Mouse (Mus musculus): ENCODE data around the gene Cd3d.

Gene Cd3d

DNA sequence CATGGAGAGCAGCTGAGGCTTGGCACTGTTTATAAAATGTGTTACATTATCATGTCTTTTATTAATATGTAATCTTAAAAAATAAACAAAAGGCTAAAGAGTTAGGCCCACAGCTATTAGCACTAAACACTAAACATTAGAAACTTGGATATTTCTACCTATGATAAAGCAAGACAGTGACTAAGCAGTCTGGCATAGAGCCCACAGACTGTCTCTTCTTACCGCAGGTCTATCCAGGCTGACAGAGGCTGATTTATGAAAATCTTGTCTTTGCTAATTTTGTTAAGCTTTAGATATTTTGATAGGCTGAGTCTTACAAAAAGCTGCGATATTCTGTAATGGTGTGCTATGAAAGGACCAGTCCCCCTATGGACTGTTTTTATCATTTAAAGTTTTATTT lies 11.7 kb downstream of the Cd3d start:
- in situ Hi-C loops (cut with MboI, MseI) = no loop called here

DNA sequence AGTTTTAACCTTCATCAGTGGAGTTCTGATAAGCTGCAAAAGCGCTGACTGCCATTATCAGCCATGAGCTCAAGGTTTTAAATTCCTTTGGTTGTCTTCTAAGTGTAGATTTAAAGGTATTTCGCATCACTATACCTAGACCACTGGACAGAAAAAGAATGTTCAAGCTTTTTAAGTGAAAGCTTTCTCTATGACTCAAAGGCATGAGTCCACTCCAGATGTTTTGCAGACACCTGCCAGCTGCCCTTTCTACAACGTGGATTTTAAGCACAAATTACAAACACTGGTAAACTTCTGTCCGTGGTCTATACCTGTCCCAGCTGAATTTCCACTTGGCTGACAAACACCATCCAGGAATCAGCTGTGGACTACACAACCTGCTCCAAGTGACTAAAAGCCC lies 13.4 kb downstream of the Cd3d start:
- in situ Hi-C loops (cut with MboI, MseI) = no loop called here

DNA sequence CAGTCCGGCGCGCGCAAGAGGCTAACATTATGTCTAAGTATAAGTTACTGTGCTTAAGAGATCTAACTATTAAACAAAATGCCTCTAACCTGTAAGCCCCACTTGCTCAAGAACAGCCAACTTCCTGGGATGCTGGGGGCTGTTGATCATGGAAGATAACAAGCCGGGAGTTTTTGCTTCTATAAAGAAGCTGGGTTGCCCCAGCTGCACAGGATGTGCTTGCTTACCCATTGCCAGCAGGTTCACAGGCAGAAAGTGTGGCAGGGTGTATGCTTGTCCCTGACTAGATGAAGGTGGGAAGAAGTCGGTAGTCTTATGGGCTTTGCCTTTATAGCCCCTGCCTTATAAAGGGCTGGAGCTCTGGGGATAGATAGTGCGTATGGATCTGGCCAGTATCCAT lies 15.0 kb downstream of the Cd3d start:
- in situ Hi-C loops (cut with MboI, MseI) = no loop called here

DNA sequence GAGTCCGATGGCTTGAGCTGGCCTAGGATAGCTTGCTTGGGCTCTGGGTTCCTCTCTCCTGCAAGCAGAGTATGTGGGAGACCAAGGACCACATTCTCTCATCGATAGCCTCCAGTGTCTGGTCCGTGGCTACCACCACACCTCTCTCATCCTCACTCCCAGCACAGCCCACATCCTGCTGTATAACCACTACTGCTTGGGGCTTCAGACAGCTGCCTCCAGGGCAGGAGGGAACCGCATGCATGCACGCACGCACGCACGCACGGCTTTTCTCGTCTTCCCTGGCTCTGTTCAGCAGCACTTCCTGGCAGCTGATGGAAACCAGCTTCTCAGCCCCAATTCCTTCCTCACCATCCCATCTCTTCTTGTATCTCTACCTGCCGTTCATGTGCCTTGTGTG lies 16.6 kb downstream of the Cd3d start:
- in situ Hi-C loops (cut with MboI, MseI) = no loop called here

DNA sequence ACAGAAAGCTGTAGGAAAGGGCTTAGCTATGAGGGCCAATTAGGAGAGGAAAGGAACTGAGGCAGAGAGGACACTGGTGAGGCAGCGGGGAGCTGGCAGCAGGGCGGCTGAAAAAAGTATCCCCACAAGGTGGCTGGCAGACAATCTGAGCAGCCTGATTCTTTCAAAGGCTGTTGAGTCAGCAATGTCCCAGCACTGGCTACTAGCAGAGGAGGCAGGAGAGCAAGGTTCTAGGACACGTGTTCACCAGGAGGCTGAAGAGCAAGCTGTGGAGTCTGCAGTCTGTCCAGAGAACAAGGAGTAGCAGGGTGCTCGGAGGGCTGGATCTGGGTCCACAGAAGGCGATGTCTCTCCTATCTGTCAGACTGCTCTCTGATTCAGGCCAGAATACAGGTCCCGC lies 17.6 kb downstream of the Cd3d start:
- in situ Hi-C loops (cut with MboI, MseI) = no loop called here

DNA sequence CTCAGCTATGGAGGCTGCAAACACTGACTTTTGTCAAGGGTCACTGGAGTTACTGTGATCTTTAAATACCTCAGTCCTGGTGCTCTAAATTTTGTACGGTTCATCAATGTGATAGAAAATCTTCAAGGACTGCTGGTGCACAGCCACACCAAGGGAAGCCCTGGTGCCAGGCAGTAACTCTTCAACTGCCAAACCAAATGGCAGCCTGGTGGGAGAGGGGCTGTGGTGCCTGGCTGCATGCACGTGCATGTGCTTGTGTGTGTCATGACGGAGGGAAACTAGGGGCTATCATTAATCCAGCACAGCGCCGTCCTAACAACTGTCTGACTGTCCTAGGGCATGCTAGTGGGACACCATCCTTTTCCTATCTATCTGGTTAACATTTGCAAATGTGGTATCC lies 18.2 kb downstream of the Cd3d start:
- in situ Hi-C loops (cut with MboI, MseI) = no loop called here

DNA sequence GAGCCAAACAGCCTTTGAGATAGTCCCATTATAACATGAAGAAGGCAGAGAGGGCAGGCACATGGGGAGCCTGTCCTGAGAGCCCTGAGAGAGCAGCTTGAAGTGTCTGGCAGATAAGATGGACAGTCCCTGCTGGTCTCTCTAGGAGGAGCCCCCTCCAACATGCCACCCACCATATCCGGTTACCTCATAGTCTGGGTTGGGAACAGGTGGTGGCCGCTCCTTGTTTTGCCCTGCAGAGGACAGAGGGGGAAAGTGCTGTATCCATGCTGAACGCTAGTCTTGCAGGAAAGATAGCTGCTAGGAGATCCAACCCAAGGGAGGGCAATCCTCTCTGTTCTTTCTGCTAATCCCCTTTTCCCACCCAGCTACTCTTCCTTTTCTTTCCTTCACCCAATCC lies 18.7 kb downstream of the Cd3d start:
- in situ Hi-C loops (cut with MboI, MseI) = no loop called here

DNA sequence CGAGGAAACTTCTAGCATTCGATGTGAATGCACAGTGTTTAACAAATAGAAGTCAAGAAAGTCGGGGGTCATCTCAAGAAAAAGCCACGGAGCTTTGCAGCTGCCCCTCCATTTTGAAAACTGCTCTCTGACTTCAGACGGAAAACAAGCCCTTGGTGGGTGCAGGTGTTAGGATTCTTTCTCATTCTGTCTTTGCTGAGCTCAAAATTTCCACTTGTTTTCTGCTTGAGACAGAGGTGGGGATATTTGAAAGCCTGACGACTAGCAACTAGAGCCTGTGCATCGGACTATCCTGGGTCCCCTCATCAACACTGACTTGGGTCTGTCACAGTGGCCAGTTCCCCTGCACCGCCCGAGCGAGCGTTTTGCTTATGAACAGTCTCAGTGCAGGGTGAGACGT lies 25.8 kb downstream of the Cd3d start:
- in situ Hi-C loops (cut with MboI, MseI) = no loop called here

DNA sequence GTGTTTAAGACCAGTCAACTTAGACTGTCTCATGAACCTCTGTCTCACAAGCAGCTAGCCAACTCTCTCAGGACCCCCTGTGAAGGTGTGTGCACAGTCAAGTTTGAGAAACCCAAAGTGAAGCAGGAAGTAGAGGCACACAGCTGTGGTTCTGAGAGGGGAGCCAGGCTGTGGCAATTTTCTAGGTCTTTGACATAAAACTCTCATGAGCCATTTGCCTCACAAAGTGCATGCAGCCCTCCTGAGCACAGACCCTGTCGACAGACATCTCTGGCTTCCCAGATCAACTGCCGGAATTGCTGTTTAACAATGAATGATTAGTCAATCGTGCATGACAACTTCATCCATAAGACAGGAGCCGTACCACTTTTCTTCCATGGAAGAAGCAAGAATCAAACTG lies 26.8 kb downstream of the Cd3d start:
- in situ Hi-C loops (cut with MboI, MseI) = no loop called here

DNA sequence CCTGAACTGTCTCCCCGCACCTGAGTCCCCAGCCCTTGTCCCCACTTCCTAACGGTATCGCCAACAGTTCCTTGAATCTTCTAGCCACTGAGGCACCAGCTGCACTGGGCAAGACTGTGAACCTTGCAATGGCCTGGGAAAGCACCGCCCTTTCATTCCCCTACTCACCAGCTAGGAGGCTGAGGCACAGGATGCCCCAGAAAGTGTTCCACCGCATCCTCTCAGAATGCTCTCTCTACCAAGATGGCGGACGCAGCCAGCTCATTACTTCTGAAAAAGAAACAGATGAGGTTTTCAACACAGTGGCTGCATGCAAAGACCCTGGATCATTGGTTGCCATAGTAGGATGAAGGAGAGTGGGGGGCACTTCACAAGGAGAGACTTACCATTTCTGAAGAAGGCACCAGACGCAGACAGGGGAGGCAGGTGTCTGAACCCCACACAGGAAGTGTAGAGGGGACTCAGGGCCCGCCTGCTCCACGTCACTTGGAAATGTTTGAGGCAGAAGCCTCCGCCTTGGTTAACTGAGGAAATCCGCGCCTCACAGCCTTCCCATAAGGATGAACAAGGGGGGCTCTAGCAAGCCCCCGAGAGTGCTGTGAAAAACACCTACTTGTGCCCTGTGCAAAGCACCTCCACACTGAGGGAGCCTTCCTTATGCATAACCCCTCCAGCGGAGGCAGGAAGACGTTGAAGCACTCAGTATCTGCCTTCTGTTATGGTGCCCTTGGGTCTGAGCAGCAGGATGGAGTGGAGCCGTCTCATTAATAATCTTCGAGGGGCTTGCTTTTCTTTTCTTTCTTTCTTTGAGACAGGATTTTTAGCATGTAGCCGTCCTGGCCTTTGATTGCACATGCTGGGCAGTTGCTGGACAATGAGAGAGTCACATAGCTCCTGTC lies 27.8 kb downstream of the Cd3d start, which contains the start of gene Cd3e:
Gene Cd3e, minus strand, starts transcription at position 448 of the 899 bp plus-strand sequence.
- in situ Hi-C loops (cut with MboI, MseI) = loop anchor here (5.0 kb wide), 1 partner anchor 48 kb away; the partner anchor contains the start of gene Mpzl3

DNA sequence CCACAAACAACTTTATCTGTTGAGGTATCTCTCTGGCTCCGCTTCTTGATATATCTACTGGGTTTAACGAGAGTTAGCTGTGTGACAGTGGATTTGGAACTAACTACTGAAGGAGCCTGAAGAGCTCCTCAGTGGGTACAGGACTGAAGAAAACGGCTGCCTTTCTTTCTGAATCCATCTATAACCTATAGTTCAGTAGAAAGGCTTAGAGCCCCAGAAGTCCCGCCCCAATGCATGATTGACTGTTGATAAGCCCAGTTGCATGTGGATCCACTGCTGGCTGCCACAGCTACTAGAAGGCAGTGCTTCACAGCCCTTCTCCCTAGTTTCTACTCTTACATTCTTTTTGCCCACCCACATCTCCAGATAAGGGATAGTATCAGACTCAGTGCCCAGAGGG lies 28.9 kb downstream of the Cd3d start:
- in situ Hi-C loops (cut with MboI, MseI) = loop anchor here (5.0 kb wide), 1 partner anchor 47 kb away; the partner anchor contains the start of gene Mpzl3

DNA sequence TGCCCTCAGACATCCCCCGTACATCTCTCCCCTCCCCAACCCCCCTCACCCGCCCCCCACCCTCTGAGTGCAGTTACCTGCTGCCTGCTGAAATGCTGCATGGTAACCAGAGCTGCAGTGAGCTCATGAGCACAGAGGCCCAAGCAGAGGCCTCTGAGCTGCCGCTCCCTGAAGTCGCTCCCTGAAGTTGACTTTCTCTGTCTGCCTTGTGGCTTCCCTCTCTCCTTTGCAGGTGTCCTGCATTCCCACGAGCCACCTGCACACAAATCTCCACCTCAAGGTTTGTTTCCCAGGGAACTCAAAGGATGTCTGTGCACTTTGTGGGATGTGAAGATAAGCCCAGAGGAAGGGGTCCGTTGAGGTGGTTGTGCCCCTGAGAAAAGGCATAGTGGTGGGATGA lies 29.7 kb downstream of the Cd3d start:
- in situ Hi-C loops (cut with MboI, MseI) = loop anchor here (5.0 kb wide), 1 partner anchor 46 kb away; the partner anchor contains the start of gene Mpzl3

DNA sequence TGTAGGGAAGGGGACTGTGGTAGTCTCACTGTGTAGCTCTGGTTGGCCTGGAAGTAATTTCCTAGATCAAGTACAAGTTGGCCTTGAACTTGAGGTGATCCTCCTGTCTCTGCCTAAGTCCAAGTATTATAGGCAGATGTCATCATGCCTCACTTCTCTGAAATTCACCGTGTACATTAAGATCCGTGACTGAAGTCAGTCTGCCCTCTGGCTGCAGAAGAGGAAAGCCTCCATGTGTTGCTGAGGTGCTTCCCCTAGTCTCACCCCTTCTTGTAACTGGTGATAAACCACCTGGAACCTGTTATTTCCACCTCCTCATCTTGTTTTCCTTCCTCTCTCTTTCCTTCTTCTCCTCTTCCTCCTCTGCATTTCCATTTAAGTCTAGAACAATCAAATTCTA lies 33.3 kb downstream of the Cd3d start:
- in situ Hi-C loops (cut with MboI, MseI) = loop anchor here (5.0 kb wide), 1 partner anchor 42 kb away; the partner anchor contains the start of gene Mpzl3

DNA sequence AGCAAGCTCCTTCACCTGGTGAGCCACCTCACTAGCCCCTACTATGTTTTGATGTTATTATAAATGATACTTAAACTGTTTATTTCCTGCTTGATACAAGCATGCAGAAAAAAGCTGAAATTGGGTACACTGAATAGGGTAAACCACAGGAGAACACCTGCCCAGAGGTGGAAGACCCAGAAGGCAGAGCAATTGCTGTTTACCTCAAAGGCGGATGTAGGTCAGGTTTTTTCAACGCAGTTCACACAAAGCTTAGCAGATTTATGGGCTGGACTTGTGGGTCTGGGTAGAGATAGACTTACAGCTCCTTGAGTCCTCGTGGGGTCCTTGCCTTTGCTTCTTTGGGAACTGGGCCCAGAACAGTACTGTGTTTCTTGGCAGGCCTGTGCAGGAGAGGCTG lies 34.3 kb downstream of the Cd3d start:
- in situ Hi-C loops (cut with MboI, MseI) = no loop called here

DNA sequence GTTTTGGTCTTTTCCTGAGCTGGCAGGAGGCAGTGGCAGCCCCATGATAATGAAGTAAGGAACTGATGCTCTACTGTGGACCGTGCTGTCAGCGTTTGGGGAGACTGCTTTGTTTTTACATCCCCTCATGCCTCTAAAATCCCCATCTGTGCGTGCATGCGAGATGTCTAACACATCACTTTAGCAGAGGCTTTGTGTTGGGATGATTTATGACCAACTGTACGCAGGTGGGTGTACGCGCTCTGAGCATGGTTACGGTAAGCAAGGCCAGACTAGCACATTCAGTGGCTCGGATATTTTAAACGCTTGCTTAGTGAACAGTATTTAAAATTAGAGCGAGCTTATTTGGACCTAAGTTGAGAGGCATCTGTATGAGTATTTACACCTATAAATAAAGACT lies 36.4 kb downstream of the Cd3d start:
- in situ Hi-C loops (cut with MboI, MseI) = no loop called here

DNA sequence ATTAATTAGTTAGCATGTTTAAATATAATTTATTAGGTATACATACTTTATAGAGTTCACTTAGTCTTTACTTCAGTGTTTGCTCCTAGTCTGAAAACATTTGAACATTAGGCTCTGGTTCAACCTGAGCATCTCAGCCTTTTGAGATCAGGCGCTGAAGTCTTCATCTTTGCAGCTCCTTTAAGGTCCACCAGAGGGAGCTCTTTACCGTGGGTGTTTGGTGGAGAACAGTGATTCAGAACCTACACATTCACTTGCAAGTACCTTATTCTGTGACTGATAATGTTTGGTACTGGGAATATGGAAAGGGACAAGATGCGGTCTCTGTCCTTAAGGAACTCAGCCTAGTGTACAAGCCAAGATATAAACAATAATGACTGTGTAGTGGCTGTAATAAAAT lies 41.2 kb downstream of the Cd3d start:
- in situ Hi-C loops (cut with MboI, MseI) = loop anchor here (10.0 kb wide), 1 partner anchor 382 kb away; no protein-coding TSS in a partner anchor

DNA sequence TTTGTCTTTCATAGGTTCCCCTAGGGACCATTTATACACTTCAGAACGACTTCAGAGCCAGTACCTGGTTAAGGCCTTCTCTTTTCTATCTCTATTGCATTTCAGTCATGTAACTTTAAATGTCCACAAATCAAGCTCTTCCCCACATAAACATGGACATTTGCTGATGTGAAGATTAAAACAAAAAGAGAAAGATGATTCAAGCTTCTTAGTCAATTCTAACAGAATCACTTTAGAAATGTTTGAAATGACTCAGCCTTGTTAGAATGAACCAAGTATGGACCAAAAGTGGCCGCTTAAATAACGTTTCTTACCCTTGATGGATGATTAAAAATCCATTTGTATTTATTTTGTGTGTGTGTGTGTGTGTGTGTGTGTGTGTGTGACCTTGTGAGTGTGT lies 42.1 kb downstream of the Cd3d start:
- in situ Hi-C loops (cut with MboI, MseI) = loop anchor here (10.0 kb wide), 1 partner anchor 381 kb away; no protein-coding TSS in a partner anchor

DNA sequence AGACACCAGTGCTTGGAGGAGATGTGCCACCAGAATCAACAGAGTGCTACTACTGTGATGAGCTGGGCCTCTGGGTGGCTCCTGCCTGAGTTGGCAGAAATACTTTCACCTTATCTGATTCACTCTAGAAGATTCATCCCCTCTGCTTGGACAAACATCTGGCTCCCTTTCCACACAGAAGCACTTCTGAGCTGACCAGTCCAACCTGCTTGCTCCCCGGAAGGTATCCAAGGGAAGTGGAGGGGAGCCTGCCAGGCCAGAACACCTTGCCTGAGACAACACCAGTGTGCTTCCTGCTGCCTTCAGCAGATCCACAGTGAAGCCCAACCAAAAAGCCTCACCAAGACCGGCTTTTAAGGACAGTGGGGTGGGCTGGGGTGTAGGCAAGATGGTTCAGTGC lies 42.6 kb downstream of the Cd3d start:
- in situ Hi-C loops (cut with MboI, MseI) = loop anchor here (10.0 kb wide), 1 partner anchor 381 kb away; no protein-coding TSS in a partner anchor

DNA sequence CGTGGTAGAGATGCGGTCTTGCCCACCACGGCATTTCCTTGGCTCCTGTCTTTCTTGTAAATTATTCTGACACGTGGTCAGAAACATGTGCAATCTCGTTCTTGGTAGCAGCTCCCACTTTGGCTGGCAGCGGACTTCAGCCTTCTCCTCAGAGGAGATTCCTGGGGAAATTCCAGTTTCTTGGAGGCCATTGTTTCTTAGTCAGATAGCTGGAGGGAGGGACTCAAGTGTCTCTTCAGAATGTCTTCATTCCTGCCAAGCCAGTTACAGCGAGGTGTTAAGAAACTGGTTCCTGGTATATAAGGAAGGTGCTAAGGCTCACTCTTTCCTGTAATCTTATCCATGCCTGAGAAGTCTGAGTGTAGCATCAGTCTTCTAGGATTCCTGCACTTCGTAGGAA lies 45.8 kb downstream of the Cd3d start:
- in situ Hi-C loops (cut with MboI, MseI) = loop anchor here (5.0 to 10.0 kb wide), 2 partner anchors 115 to 377 kb away; no protein-coding TSS in a partner anchor

DNA sequence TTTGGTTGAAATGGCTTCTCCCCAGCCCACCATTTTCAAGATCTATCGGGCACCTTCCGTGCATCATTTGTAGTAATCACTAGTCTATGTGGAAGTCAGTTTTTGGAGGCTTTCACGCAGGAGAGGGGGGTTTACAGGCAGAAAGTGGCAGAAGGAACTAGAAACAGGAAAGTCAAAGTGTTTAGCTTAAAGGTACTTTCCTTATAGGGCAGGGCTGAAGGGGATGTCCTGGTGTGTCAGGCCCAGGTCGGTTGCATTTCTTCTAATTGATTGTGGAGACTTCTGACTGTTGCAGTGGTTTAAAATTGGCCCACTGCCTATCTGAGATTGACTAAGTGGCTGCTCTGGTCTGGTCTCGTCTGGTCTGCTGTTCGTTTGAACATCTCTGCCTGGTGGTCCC lies 48.8 kb downstream of the Cd3d start:
- in situ Hi-C loops (cut with MboI, MseI) = no loop called here

DNA sequence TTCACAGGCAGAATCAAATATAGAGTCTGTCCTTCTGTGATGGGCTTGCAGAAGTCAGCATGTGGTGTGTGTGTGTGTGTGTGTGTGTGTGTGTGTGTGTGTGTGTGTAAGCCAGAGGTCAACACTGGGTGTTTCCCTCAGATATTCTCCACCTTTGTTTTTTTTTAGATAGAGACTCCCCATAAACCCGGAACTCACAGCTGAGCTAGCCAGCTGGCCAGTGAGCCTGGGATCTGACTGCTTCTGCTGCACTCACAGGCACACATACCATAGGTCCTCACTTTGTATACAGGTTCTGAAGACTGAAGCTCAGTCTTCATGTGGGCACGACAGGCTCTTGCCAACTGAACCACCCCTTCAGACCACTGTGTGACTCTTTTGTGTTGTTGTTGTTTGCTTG lies 50.7 kb downstream of the Cd3d start:
- in situ Hi-C loops (cut with MboI, MseI) = no loop called here

DNA sequence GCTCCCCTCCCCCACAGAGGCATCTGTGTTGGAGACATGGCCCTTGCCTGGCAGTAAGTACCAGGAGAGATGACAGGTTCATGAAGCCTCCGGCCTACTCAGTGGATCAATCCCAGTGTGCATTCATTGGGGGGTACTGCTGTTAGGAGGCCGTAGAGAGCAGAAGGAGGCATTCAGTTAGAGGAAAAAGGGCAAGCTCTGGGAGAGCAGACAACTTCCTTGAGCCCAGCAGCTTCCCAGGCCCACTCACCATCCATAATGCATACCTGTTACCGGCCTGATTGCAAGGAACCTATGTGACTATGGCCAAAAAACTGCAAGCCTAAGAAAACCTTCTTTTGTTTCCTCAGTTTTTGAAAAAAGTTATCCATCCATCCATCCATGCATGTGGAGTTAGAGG lies 52.9 kb downstream of the Cd3d start:
- in situ Hi-C loops (cut with MboI, MseI) = no loop called here
